Mouse (Mus musculus) neural tube, embryonic 12.5 days (tissue): ENCODE measurements at regions not wholly inside any gene's neighbourhood (a gene's known extent, or its start where the extent isn't known, plus 50 kb on each side); places are given as distances from the start of the nearest gene placed in this dataset.

Source experiments
- ATAC-seq: fragments of 200-750 bp; cut with Nextera tagmentation; 2 replicates; pipeline ENCODE4 v1.8.0; 2017; ENCODE audit warnings: low read depth, mild to moderate bottlenecking, moderate TSS enrichment, moderate library complexity; ENCODE audit not compliant: low FRiP score
- H3K27ac ChIP-seq: fragments of 300-500 bp; sonication (generic); 2 replicates; pipeline ENCODE4 v1.5.1; 2016
- H3K27me3 ChIP-seq: fragments of 300-500 bp; sonication (generic); replicated peaks from 2 replicates; pipeline ENCODE4 v1.6.1; 2016; ENCODE audit warnings: mild to moderate bottlenecking
- H3K36me3 ChIP-seq: fragments of 300-500 bp; sonication (generic); 2 replicates; pipeline ENCODE4 v1.6.1; 2016; ENCODE audit warnings: mild to moderate bottlenecking
- H3K4me1 ChIP-seq: fragments of 300-500 bp; sonication (generic); 2 replicates; pipeline ENCODE4 v1.6.1; 2016
- H3K4me2 ChIP-seq: fragments of 300-500 bp; sonication (generic); replicated peaks from 2 replicates; pipeline ENCODE4 v1.6.1; 2016; ENCODE audit warnings: mild to moderate bottlenecking
- H3K4me3 ChIP-seq: fragments of 300-500 bp; sonication (generic); 2 replicates; pipeline ENCODE4 v1.5.1; 2016
- H3K9ac ChIP-seq: fragments of 300-500 bp; sonication (generic); 2 replicates; pipeline ENCODE4 v1.6.1; 2016; ENCODE audit warnings: mild to moderate bottlenecking
- H3K9me3 ChIP-seq: fragments of 300-500 bp; sonication (generic); 2 replicates; pipeline ENCODE4 v1.6.1; 2016; ENCODE audit warnings: mild to moderate bottlenecking
- WGBS: fragments of 180-500 bp; shearing (Covaris S2); methylation state at CpG from one replicate; pipeline ENCODE4 v1.1.7; 2016; 5-methylcytosine and 5-hydroxymethylcytosine counted together

GRCm38 (mm10) chr6:100052955-100053795 is 234.1 kb downstream of the Rybp start:
- no peaks in the 10 kb centered on the region for H3K9me3 ChIP-seq
- H3K4me1 ChIP-seq = 0 out of 2 replicates have a peak, but pooled peaks cover 3% of the 10 kb centered on the region
- no peak overlapping the region for H3K9ac ChIP-seq
- H3K27ac ChIP-seq = no peak overlapping the region
- H3K27me3 ChIP-seq = peaks cover 47% of the 10 kb centered on the region
- no peak for ATAC-seq
- H3K36me3 ChIP-seq = no peaks in the 10 kb centered on the region
- 65% methylated on average over 8 of the region's 8 CpGs for WGBS
- no peak overlapping the region for H3K4me2 ChIP-seq
- H3K4me3 ChIP-seq = no peak overlapping the region

- Histone ChIP-seq H3K27ac (no peak overlapping the region), H3K4me3 (no peak overlapping the region), H3K36me3 (no peaks in the 10 kb centered on the region), H3K4me2 (no peak overlapping the region), H3K9me3 (no peaks in the 10 kb centered on the region), H3K4me1 (0 out of 2 replicates have a peak, but pooled peaks cover 3% of the 10 kb centered on the region), H3K9ac (no peak overlapping the region), H3K27me3 (peaks cover 54% of the 10 kb centered on the region)
- no peak for ATAC-seq
- WGBS = 92% methylated on average over 4 of the region's 4 CpGs
These were observed 234.9 kb downstream of the Rybp start for GRCm38 (mm10) chr6:100052406-100052805.

DNA sequence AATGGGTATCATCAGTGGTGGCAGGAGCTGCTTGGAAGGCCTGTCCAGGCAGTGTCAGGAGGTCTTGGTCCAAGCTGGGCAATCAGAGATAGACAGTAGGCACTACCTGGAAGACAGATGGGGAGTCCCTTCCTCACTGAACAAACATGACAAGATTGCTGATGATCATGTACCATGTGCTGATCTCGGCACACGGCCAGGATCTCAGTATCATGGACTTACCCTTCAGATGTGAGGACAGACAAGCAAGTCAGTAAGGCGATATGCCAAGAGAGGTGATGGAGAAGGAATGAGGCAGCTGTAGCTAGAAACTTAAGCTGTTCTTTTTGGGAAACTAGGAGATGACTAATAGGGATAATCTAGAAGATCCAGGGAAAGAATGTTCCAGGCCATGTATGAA is 238.2 kb downstream of the Rybp start:
- Histone ChIP-seq H3K9me3 (no peaks in the 10 kb centered on the region), H3K27me3 (peaks cover 59% of the 10 kb centered on the region), H3K4me3 (no peak overlapping the region), H3K36me3 (no peaks in the 10 kb centered on the region), H3K4me2 (no peak overlapping the region), H3K4me1 (peaks cover 16% of the 10 kb centered on the region), H3K9ac (no peak overlapping the region), H3K27ac (no peak overlapping the region)
- ATAC-seq = no peak
- 89% methylated on average over 3 of the region's 3 CpGs for WGBS

- Histone ChIP-seq H3K4me3 (no peak overlapping the region), H3K9ac (no peak overlapping the region), H3K4me2 (peak overlapping the region; percentile 17), H3K4me1 (peaks cover 16% of the 10 kb centered on the region), H3K27ac (no peak overlapping the region), H3K36me3 (no peaks in the 10 kb centered on the region), H3K27me3 (peaks cover 77% of the 10 kb centered on the region), H3K9me3 (no peaks in the 10 kb centered on the region)
- peak; percentile 81 for ATAC-seq
- WGBS = 12% methylated on average over 12 of the region's 12 CpGs
These were observed 240.9 kb downstream of the Rybp start for GRCm38 (mm10) chr6:100046186-100046990.

DNA sequence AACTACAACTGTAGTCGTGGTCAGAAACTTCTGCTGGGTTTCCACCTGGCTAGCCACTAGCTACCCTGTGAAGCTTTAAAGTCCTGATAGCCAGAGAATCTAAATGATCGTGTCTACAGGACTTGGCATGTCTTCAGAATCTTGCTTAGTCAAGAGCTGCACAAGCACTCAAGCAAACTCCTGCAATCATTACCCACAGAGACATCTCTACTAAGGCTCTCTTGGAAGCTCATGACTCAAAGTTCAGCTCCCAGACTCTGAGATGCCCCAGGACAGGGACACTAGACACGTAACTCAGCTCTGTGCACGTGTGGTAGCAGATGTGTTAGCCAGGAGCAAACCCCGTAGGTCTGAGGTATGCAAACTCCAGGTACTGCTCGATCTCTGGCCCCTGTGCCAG is 242.2 kb downstream of the Rybp start:
- Histone ChIP-seq H3K4me2 (no peak overlapping the region), H3K9ac (no peak overlapping the region), H3K4me1 (peaks cover 19% of the 10 kb centered on the region), H3K4me3 (no peak overlapping the region), H3K27ac (no peak overlapping the region), H3K9me3 (no peaks in the 10 kb centered on the region), H3K27me3 (peaks cover 75% of the 10 kb centered on the region), H3K36me3 (no peaks in the 10 kb centered on the region)
- no peak for ATAC-seq
- WGBS = 90% methylated on average over 6 of the region's 6 CpGs

DNA sequence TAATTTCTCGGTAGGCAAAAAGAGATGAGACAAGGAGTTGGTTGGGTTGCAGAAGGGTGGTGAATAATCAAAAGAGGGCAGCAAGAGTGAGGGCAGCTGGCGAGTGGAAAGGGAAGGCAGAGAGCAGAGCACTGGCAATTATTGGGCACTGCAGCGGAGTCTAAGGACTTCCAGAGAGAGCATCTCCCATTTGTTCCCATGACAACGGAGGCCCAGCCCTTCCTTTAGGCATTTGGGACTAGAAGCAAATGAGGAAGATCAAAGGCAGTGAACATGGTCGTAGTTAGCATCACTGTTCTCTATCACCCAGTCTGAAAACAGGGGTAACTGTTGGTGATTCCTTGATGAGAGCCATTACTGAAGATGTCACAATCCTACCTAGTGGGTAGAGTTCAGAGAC is 246.1 kb downstream of the Rybp start:
- H3K36me3 ChIP-seq = no peaks in the 10 kb centered on the region
- H3K4me3 ChIP-seq = no peak overlapping the region
- H3K27me3 ChIP-seq = peaks cover 54% of the 10 kb centered on the region
- peaks cover 13% of the 10 kb centered on the region for H3K4me1 ChIP-seq
- H3K9me3 ChIP-seq = no peaks in the 10 kb centered on the region
- H3K4me2 ChIP-seq = no peak overlapping the region
- ATAC-seq = no peak
- H3K9ac ChIP-seq = no peak overlapping the region
- H3K27ac ChIP-seq = no peak overlapping the region
- WGBS = 19% methylated on average over 5 of the region's 5 CpGs

GRCm38 (mm10) chr6:100040459-100040984 is 246.8 kb downstream of the Rybp start:
- H3K9me3 ChIP-seq = no peaks in the 10 kb centered on the region
- H3K4me2 ChIP-seq = no peak overlapping the region
- 55% methylated on average over 7 of the region's 7 CpGs for WGBS
- H3K4me1 ChIP-seq = peaks cover 7% of the 10 kb centered on the region; the same call in 1 of the 2 replicates
- no peak for ATAC-seq
- H3K27me3 ChIP-seq = peaks cover 55% of the 10 kb centered on the region
- no peak overlapping the region for H3K9ac ChIP-seq
- H3K27ac ChIP-seq = no peak overlapping the region
- H3K4me3 ChIP-seq = no peak overlapping the region
- H3K36me3 ChIP-seq = no peaks in the 10 kb centered on the region

- H3K27ac ChIP-seq = no peak overlapping the region
- H3K4me1 ChIP-seq = no peaks in the 10 kb centered on the region
- no peak overlapping the region for H3K4me2 ChIP-seq
- H3K36me3 ChIP-seq = no peaks in the 10 kb centered on the region
- H3K9ac ChIP-seq = no peak overlapping the region
- no peaks in the 10 kb centered on the region for H3K9me3 ChIP-seq
- no peak for ATAC-seq
- H3K4me3 ChIP-seq = no peak overlapping the region
- WGBS = 80% methylated on average over 10 of the region's 10 CpGs
- H3K27me3 ChIP-seq = peaks cover 7% of the 10 kb centered on the region; the same call in 1 of the 2 replicates
These were observed 254.6 kb downstream of the Rybp start for GRCm38 (mm10) chr6:100032701-100033100.

- Histone ChIP-seq H3K9ac (no peak overlapping the region), H3K4me3 (no peak overlapping the region), H3K4me2 (no peak overlapping the region), H3K36me3 (no peaks in the 10 kb centered on the region), H3K27me3 (peaks cover 3% of the 10 kb centered on the region; the same call in 1 of the 2 replicates), H3K27ac (no peak overlapping the region), H3K4me1 (no peaks in the 10 kb centered on the region), H3K9me3 (no peaks in the 10 kb centered on the region)
- 31% methylated on average over 2 of the region's 2 CpGs for WGBS
- ATAC-seq = no peak
These were observed 256.8 kb downstream of the Rybp start for GRCm38 (mm10) chr6:100030522-100030921.

DNA sequence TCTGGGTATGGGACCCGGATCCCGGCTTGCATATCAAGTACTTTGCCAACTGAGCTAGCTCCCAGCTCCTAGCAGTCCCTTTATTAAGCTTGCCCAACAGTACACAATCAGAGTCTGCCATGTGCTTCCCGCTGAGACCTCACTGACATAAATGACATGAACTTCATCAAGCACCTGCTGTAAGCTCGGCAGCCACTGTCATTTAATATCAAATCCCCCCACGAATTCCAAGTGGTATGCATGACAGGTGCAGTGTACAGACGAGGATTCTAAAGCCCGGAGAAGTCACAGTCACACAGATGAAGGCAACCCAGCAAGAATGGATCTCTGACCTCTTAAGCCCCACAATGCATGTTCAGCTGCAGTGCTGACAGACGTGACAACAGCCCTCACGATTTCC is 257.3 kb downstream of the Rybp start:
- no peak overlapping the region for H3K4me3 ChIP-seq
- H3K4me1 ChIP-seq = no peaks in the 10 kb centered on the region
- H3K4me2 ChIP-seq = no peak overlapping the region
- no peak overlapping the region for H3K9ac ChIP-seq
- H3K9me3 ChIP-seq = no peaks in the 10 kb centered on the region
- ATAC-seq = no peak
- H3K27ac ChIP-seq = no peak overlapping the region
- H3K36me3 ChIP-seq = no peaks in the 10 kb centered on the region
- peaks cover 3% of the 10 kb centered on the region; the same call in 1 of the 2 replicates for H3K27me3 ChIP-seq
- 57% methylated on average over 9 of the region's 9 CpGs for WGBS

- Histone ChIP-seq H3K36me3 (no peaks in the 10 kb centered on the region), H3K4me1 (no peaks in the 10 kb centered on the region), H3K9ac (no peak overlapping the region), H3K9me3 (no peaks in the 10 kb centered on the region), H3K4me2 (no peak overlapping the region), H3K27me3 (peaks cover 3% of the 10 kb centered on the region; the same call in 1 of the 2 replicates), H3K4me3 (no peak overlapping the region), H3K27ac (no peak overlapping the region)
- ATAC-seq = no peak
- WGBS = 33% methylated on average over 5 of the region's 5 CpGs
These were observed 259.8 kb downstream of the Rybp start for GRCm38 (mm10) chr6:100027524-100027923.

GRCm38 (mm10) chr6:100025531-100025951 is 261.7 kb downstream of the Rybp start:
- WGBS = 36% methylated on average over 5 of the region's 5 CpGs
- Histone ChIP-seq H3K27me3 (peaks cover 3% of the 10 kb centered on the region; the same call in 1 of the 2 replicates), H3K27ac (no peak overlapping the region), H3K9ac (no peak overlapping the region), H3K9me3 (no peaks in the 10 kb centered on the region), H3K4me1 (no peaks in the 10 kb centered on the region), H3K4me3 (no peak overlapping the region), H3K36me3 (no peaks in the 10 kb centered on the region), H3K4me2 (no peak overlapping the region)
- ATAC-seq = peak; percentile 49; the same call in 1 of the 2 replicates
